12 mouse cellular contexts compared by ENCODE assay signal in genomic region chr6:146719606-146720005, GRCm38 (mm10).
"Had no signal": no experiment of that assay in that cellular context is flagged by ENCODE, and none has a peak within 500 bp of the region (broad histone marks: within the 10 kb centered on the region; RNA-seq: fewer than 3 reads in every experiment).

No protein-coding gene starts in this region.

- DNase-seq: retina, postnatal 1 day; right cerebral cortex, adult 18-20 months; right cerebral cortex, postnatal 14 days; right cerebral cortex, postnatal 25 days; right cerebral cortex, postnatal 4 days; spleen, adult 18-20 months; thymus, adult 18-20 months; thymus, adult 2 months; thymus, postnatal 14 days; thymus, postnatal 25 days; thymus, postnatal 36 days; thymus, postnatal 4 days had no signal
